Mouse (Mus musculus) forelimb bud, embryonic 11.5 days (tissue): Measurements from ENCODE around the gene Ahnak.
"Not testable (repeated sequence)": the region's sequence is repeated elsewhere in the genome, so short reads cannot be mapped to it uniquely, and the experiment has no call there.

Experiments used
- DNase-seq: peaks from one replicate; pipeline ENCODE4 v3.0.0-alpha.2; 2012; ENCODE audit warnings: low read depth, low spot score

The Ahnak gene

DNA sequence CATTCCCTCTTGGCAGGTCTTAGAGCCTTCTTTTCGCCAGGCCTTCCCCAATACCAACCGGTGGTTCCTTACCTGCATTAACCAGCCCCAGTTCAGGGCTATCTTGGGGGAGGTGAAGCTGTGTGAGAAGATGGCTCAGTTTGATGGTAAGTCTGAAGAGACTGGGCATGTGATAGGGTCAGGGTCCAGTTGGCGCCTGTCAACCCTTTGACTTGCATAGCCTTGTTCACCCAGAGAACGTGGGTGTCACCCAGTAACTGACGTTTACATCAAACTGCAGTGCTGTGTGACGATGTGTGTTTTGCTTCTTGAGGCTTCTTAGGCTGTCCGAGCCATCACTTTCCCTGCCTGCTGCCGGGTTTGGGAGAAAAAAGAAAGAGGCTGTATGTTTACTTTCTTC lies 16.6 kb upstream of the Ahnak start:
- not testable (repeated sequence) for DNase-seq

DNA sequence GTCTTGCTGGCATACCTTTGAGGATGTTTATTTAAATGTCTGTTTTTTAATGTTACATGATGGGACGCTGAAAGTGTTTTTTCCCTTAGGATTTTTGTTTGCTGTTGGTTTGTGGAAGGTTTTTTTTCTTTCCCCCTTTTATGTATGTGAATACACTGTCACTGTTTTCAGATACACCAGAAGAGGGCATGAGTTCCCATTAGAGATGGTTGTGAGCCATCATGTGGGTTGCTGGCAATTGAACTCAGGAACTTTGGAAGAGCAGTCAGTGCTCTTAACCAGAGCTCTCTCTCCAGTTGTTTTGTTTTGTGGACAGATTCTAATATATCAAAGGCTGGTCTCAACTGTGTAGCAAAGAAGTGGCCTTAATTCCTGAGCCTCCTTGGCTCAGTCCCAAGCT lies 14.4 kb upstream of the Ahnak start:
- DNase-seq: no peak

DNA sequence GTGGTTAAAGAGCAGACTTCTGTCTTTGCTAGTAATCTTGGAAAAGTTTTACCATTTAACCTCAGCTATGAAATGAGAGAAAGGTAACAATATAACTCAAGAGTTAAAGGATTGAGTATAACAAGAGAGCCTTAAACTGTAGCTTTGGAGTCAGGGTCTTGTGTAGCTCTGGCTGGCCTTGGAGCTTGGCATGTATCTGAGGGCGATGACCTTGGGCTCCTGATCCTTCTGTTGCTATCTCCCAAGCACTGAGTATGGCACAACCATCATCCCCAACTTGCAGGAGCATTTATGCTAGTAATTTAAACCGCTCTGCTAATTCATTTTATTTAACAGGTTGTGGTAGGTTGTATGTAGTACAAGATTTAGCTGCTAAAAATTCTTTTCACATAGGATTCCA lies 13.6 kb upstream of the Ahnak start:
- no peak for DNase-seq

DNA sequence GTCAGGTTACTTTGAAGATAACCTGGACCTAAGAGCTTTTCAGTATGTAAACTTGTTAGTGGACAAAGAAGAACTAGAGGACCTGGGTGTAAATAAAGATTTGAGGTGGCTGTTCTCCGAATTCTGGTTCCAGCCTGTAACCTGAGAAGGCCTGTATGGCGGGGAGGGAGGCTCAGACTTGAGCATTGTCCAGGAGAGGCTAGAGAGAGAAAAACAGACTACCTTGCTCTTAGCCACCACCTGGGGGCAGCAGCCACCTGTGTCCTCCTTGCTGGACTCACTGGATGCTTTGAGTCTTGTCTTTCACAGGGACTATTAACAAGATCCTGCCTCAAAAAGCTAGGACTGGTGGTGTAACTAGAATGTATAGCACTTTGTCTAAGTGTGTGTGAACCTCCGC lies 12.5 kb upstream of the Ahnak start:
- DNase-seq: peak; percentile 77

DNA sequence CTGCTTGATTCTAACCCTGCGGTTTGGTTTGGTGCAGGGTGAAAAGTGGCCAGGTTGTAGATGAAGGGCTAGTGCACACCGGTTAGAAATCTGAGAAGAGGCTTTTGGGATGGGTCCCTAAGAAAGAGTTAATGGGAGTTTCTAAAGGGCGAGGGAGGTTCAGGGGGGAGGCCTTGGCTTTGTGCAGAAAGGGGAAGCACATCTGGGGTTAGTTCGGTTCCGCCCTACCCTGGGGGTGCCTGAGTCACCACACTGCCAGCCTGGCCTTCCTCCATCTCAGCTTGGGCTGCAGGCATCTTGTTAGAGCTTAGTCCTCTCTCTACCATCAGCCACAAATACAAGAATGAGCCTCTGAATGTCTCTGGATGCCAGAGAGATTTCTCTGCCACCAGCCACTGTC lies 8.3 kb upstream of the Ahnak start:
- DNase-seq: no peak

DNA sequence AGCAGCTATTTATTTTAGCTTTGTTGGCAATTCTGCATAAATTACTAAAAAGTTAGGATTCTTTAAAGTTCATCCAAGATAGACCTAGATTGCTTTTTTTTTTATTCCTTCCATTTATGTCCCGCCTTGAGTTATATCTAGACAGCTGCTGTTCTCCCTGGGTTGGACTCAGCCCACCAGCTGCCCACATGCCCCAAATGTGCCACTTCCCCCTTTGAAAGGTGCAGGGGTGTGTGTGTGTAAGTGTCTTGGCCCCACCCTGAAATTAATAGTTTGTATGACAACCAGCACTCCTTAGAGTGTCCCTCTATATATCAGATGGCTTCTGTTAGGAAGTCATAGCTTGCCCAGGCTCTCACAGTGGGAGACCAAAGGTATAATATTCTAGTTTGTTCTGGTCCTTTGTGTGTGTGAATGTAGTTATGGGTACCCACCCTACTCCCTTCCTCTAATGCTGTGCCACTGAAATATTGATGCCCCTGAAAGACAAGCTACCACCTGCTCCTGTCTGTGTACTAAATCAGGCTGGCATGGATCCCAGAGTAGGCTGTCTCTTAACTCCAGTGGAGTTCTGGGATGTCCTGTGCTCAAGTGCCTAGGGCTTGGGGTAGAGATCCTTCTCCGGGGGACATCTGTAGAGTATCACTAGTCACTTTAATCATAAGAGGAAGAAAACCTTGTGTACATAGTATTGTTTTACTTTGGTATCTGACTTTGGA lies 7.5 kb upstream of the Ahnak start:
- no peak for DNase-seq

GRCm38 (mm10) chr19:8982303-8983149 lies 6.6 kb upstream of the Ahnak start:
- DNase-seq: no peak

DNA sequence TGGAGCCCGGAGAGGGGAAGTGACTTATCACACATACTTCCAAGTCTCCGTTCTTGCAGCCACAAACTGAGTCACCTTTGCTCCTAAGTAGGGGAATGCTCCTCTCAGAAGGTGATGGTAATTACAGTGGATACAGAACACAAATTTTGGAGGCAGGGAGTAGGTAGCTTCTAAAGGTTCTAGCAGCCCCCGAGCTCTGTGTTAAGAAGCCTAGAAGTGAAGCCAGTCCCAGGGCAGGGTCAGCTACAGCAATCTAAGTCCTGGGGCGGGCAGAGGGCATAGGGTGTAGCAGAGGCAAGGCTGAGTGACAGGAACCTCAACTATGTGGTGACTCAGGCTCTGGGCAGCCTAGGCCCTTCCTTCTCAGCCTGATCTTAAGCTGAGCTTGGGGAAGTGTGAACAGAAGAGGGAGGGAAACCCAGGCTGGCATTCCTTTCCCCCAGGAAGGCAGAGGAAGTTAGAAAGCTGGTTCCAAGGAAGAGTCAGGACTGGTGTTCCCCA lies 5.9 kb upstream of the Ahnak start:
- DNase-seq: no peak

GRCm38 (mm10) chr19:8984255-8984868 lies 4.7 kb upstream of the Ahnak start:
- peak; percentile 76 for DNase-seq

DNA sequence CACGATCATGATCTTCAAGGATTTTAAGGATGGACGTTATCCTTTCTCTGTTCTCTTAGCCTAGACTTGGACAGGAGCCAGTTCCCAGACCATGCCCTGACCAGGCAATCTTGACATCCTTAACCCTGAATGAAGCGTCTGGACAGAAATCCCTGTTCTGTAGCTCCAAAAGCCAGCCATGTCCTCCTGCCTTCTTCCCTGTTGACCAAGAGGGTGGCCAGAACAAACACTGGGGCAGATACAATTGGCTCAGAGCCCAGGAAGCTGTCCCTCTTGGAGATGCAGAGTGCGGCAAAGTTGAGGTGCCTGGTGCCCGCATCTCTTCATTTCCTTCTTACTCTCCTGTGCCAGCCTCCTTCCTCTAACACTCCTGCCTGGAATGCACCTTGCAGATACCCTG lies 3.2 kb upstream of the Ahnak start:
- DNase-seq: no peak

DNA sequence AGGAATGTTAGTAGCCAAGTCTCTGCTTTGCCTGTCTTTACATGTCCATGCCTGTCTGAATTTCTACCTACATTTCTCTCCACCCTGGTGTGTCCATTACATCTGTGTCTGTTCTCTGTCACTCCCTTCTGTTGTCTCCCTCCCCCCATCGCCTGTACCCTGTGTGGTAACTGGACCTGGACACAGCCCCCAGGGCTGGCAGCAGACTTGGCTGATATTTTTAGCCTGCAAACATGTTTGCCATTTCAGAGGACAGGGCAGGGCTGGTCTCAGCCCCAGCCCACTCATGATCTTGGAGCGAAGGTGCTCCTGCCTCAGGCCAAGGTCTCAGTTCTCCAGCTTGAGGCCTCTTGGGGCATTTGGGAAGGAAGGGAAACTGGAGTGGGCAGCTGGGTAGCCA lies 1.3 kb upstream of the Ahnak start:
- DNase-seq: no peak

GRCm38 (mm10) chr19:8988346-8989065 lies 578 bp upstream of the Ahnak start:
- DNase-seq: no peak

GRCm38 (mm10) chr19:8989567-8990431 lies 715 bp downstream of the Ahnak start:
- peak; percentile 89 for DNase-seq

- DNase-seq: no peak
Observed at GRCm38 (mm10) chr19:8990432-8991102, 1.5 kb downstream of the Ahnak start.

DNA sequence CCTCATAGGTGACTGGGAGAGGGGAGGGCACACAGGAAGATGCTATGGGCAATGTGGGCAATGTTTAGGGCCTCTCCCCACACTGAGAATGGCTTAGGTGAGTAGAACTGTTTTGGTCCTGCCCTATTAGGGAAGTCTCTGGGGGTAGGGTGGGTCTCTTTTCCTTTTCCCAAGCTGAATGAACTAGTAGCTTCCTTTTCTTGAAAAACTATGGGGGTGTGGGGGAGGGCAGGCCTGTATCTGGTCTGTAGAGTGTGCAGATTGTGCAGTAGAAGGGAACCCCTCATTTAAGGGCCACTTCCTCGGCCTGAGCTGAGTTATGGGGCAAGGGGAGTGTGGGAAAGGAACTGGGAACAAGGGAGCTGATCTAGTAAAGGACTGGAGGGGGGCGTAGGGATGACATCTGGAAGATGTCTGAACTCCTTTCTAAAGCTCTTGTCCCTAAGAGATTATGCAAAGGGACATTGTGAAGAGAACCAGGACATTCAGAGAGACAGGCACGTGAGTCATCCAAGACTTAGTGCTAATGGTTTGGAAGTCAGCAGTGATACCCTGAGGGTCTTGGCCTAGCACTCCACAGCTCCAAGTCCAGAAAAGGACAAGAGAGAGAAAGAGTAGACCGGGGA lies 2.3 kb downstream of the Ahnak start:
- no peak for DNase-seq

- no peak for DNase-seq
Observed at GRCm38 (mm10) chr19:8991871-8992735, 3.0 kb downstream of the Ahnak start.

DNA sequence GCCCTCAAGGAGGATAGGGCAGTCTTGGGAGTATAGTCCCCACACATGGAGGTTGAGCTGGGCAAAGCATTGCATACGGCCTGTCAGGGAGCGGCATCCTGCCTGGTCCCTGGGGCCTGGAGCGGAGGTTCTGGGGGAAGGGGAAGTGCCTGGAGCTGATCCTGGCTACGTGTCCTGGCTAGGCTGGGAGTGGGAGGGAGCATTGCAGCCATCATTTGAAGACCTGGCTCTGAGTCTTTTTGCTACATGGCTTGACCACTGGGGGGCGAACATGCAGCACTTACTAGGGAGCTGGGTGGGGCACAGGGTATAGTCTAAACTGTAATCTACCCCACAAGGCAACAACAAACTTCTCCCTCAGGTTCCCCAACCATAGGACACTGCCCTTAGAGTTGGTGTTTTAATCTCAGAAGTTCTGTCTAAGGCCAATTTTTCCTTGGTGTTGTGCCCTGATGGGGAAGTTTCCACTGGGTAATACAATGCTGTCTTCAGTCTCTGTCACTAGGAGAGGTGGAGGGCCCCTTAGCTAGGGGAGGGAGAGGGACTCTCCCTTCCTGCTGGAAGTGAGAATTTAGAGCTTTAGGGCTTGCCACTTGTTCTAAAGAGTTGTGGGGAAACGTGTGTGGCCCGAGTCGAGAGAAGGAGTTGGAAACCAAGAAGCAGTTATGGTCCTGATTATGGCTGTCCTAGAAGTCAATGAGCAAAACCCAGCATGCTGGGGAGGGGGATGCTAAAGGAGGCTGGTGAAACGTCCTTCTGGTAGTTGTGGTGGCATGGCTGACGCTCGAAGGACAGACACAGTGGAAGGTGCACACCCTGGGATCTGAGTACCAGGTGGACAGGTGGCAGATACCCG lies 3.9 kb downstream of the Ahnak start:
- peak; percentile 63 for DNase-seq

- DNase-seq: no peak
Observed at GRCm38 (mm10) chr19:8993625-8993912, 4.5 kb downstream of the Ahnak start.
